Comparison of ENCODE assay signal across 8 mouse cellular contexts in the genomic region with DNA sequence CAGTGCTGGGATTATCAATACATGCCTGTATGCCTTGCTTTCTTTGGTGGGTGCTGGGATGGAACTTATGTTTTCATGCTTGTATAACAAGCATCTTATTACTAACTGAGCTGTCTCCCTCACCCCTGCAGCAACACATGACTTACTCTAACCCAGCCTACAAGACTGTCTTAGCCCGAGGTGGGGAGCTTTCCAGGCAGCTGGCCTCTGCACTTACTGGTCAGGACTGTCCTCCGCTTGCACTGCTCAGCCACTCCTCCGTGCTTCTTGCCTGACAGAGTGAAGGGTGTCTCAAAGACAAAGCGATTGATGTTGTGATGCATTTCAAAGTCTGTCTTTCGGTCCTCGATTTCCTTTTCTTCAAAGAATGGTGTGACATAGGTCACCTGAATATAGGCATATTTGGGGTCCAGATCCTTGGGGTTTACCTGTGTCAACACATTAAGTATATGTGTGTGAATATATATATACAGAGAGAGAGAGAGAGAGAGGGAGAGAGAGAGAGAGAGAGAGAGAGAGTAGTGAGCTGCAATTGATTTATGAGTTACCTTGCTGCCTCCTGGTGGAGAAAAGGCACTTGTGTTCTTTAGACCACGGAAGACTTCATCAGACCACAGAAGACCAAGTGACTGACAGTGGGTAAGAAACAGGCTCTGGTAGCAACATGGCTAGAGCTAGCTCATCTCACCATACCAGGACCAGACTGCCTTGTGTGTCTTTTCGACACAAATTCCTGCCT. TPM values are rescaled to one million over a fixed set of nuclear protein-coding genes. Genes with fewer than 3 reads are reported as not detected.
DNase-seq lines count a peak whose midpoint lies in the region; ATAC-seq lines count a peak whose summit lies in the region.
"Had no signal": no experiment of that assay in that cellular context is flagged by ENCODE, and none has a peak within 500 bp of the region (broad histone marks: within the 10 kb centered on the region; RNA-seq: fewer than 3 reads in every experiment).

No protein-coding gene starts in this region.

- H3K27me3 ChIP-seq in forebrain, embryonic 15.5 days = no peaks in the 10 kb centered on the region

- H3K36me3 ChIP-seq in forebrain, embryonic 15.5 days = no peaks in the 10 kb centered on the region

- H3K9me3 ChIP-seq in forebrain, embryonic 15.5 days = no peaks in the 10 kb centered on the region

- ATAC-seq in forebrain, embryonic 15.5 days (replicated peaks) = peak; percentile 68

- H3K27ac ChIP-seq in forebrain, embryonic 15.5 days (replicated peaks) = no peak overlapping the region

- intact Hi-C loops in left cerebral cortex, postnatal 14 days (cut with DNase I) = loop anchor here (2.0 to 10.0 kb wide), 4 partner anchors 212 to 725 kb away; no protein-coding TSS in a partner anchor

- H3K4me2 ChIP-seq in forebrain, embryonic 15.5 days (replicated peaks) = no peak overlapping the region

- H3K9ac ChIP-seq in forebrain, embryonic 15.5 days (replicated peaks) = no peak overlapping the region

- no peak overlapping the region for H3K4me3 ChIP-seq in forebrain, embryonic 15.5 days
- H3K4me3 ChIP-seq: myocyte had no signal

- DNase-seq in left cerebral cortex, postnatal 14 days (ENCODE audit: low spot score in 2 of 2) = peak; percentile 55 to 56
- DNase-seq in left cerebral cortex, adult 8-10 months (ENCODE audit: low spot score in 2 of 2) = no peak
- peak; percentile 28 for DNase-seq in R1 (ENCODE audit: low read depth, low spot score)
- DNase-seq in naive thymus-derived CD4-positive, alpha-beta T cell, adult 2 months (ENCODE audit: low read depth) = peak; percentile 65
- no peak for DNase-seq in gastrocnemius, postnatal 4 days (ENCODE audit: low spot score in 2 of 2)
- no peak for DNase-seq in adrenal gland, postnatal 36 days

- WGBS in forebrain, embryonic 15.5 days = 57% methylated on average over 8 of the region's 8 CpGs

- H3K4me1 ChIP-seq in forebrain, embryonic 15.5 days = no peaks in the 10 kb centered on the region

RNA-seq across cellular contexts. Expression of gene Gm45261, which starts 51.1 kb away (rescaled TPM):
- total RNA-seq in left cerebral cortex, postnatal 14 days (2021) = not detected
- total RNA-seq in left cerebral cortex, adult 8-10 months (2022) = not detected
- not detected in 2 replicates for polyA plus RNA-seq in forebrain, embryonic 15.5 days (2015; fragmentation: Nextera tagmentation; extraction: Ambion mirVana)
- total RNA-seq in gastrocnemius, postnatal 4 days (2021) = not detected
- not detected for total RNA-seq in adrenal gland, postnatal 36 days (2021)
- polyA plus RNA-seq: myocyte had no signal

Comparison
In these comparisons a context has a peak if more than half of its experiments do, and no peak if none do; other contexts are left out.
1. DNase-seq: peak in left cerebral cortex, postnatal 14 days (2 of 2), R1 (single experiment) and naive thymus-derived CD4-positive, alpha-beta T cell, adult 2 months (single experiment); none in left cerebral cortex, adult 8-10 months (0 of 2), gastrocnemius, postnatal 4 days (0 of 2) and adrenal gland, postnatal 36 days (0 of 2).